Mouse (Mus musculus) c-Kit-negative CD71-positive TER-119-positive erythroid progenitor cells, embryonic 14.5 days (primary cell): ENCODE measurements at regions not wholly inside any gene's neighbourhood (a gene's known extent, or its start where the extent isn't known, plus 50 kb on each side); places are given as distances from the start of the nearest gene placed in this dataset.
"Not testable (repeated sequence)": the region's sequence is repeated elsewhere in the genome, so short reads cannot be mapped to it uniquely, and the experiment has no call there.

Experiments used
- DNase-seq: peaks from one replicate; pipeline ENCODE4 v3.0.0-alpha.2; 2013; ENCODE audit warnings: low read depth, low spot score

DNA sequence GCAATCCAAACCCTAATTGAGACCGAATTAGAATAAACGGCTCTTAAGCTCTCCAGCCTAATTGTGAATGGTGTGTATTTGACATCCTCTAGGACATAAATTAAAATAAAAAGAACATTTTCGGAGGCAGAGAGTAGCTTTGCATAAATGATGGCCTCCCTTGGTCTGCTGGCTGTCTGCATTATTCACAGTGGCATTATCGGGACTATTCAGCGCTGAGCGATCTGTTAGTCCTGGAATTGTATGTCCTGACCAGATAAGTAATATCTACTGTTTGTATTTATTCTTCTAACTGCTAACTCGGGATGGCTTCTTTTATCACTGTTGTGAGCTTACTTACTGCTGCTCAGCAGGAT lies 299.6 kb downstream of the Chl1 start:
- DNase-seq = no peak

DNA sequence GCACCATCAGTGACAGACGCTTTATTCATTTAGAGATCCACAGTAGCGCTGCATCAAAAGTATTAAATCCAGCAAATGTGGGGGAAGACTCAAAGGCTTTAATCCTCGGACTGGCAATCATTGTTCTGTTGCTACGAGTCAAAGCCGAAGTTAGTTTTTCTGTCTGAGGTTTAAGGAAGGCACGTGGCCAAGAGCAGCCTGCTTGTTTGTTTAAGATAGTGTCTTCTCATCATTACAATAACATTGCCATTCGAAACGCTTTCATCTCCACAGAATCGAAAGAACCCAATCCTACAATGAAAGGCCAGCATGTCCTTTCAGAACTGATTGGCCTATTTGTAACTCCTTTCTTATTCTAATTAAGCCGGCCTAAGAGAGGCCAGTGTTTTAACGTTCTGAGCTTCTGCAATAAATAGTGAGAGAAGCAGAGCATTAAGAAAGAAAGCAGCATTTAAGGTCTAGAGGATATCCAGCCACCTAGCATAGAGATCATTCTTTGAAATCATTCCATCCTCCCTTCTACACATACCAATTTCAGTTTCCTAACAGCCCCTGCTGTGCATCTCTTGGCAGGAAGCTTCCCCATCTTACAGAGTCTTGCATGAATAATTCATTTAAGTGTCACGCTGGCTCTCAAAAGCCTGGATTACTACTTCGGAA lies 300.1 kb downstream of the Chl1 start:
- DNase-seq = no peak

DNA sequence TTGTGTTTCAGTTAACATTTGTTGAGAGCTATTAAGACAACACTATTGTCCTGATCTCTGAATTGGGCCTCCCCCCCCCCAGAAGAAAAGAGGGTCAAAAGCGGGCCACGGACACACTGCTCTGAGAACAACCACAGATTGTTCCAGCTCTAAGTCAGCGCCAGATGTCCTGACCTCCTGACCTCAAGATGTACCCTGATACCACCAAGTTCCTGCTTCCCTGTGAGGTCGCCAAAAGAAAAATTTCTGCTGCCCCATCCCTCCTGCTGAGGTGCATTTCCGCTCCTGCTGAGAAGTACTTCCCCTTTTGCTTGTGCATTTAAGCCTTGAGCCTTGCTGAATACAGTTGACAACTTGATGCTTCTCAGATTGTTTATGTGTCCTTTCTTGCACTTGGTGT lies 306.0 kb downstream of the Chl1 start:
- DNase-seq = not testable (repeated sequence)

DNA sequence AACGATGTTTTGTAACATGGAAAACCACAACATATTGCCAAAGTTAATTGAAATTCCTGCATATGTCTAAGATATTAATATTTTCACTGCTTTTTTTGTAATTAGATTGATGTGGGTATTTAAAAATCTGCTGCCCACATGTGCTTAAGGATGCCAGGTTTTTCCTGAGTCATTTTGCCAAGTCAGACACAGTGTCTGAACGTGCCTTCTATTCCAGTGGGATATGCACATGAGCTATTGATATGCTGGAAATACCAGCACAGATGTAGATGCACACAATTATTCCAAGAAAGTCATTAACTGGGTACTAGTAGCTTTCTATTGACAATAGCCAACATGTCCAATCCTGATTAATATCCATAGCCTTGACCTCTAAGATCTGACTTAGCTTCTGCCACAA lies 315.7 kb downstream of the Chl1 start:
- DNase-seq = no peak

DNA sequence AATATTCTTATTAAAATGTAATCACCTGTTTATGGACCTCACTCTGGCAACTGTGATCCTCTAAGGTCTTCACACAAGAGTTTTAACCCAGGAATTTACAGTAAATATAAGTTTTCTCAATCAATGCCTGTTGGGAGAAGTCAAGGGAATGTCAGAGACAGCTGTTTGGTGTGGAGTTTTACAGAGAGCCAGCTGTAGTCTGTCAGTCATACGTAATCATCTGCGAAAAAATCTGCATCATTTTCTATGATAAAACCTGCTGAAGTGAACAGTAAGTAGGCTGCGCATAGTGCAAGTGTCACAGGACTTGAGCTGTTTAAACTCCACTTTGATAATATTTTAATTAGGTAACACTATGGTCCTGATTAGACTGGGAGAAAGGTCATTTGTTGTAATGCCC lies 317.2 kb downstream of the Chl1 start:
- no peak for DNase-seq

DNA sequence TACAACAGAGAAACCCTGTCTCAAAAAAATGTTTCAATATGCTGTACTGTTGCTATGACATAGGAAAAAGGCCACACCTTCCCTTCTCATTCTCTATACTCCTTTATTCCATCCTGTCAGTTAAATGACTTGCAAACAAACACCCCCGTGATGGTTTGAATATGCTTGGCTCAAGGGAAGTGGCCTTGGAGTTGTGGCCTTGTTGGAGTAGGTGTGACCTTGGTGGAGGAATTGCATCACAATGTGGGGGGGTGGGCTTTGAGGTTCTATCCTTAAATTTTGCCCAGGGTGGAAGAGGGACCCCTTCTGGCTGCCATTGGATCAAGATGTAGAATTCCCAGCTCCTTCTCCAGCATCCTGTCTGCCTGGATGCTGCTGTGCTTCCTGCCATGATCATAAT lies 318.5 kb downstream of the Chl1 start:
- DNase-seq = no peak

DNA sequence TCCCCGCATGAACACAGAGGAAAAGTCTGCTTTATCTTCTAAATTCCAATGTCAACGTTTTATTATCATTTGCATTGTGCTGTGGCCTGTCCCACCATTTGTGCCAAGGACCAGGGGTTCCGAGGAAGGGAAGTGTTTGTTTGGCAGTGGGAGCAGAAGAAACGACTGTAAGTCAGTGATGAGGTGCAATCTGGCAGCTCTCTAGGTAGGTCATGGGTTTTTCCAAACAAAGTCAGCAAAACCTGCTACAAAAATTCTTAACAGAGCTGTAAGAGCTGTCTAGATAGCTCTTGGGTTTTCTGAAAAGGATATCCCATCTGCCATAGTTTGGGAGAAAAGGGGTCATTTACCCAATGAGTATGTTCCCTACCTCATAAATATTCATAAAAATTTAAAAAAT lies 321.9 kb downstream of the Chl1 start:
- DNase-seq = no peak

DNA sequence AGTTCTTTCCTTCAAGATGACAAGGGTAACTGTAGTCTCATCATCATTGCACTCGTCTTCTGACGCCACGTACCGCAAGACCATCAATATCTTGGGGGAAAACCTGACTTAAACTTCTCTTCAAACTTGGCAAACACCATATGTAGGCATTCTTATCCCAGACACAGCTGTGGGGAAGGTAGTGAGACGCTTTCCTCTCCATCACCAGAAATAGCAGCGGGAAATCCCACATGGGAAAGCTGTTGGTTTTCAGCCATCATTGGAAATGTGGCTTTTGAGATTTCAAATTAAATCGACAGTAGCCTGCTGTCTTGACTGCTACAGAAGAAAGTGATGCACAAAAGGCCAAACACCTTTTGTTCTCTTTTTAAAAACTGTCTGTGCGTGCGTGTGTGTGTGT lies 322.4 kb downstream of the Chl1 start:
- no peak for DNase-seq

DNA sequence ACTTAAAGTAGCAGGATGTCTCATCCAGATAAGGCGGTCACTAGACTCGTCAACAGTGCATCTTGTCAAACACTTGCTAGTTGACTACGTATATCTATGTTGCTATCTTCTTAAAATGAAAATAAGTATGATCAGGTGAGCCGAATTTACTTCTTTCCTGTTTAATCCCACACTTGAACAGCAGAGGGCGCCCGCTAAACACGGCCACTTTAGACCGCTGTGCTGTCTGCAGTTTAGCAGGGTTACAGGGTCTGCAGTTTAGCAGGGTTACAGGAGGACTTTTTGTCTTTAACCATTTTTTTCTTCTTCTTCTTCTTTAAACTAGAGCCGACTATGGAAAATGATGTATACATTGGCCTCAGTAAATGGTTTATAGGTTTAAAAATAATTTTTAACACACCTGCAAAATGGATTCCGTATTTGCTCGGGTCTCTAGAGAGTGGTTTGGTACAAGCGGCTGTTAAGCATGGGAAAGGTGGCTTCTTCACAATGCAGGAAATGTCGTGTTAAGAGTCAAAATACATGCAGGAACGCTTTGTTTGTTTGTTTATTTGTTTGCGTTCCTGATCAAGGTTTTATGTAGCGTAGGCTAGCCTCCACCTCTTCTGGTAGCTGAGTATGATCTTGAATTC lies 323.2 kb downstream of the Chl1 start:
- no peak for DNase-seq

DNA sequence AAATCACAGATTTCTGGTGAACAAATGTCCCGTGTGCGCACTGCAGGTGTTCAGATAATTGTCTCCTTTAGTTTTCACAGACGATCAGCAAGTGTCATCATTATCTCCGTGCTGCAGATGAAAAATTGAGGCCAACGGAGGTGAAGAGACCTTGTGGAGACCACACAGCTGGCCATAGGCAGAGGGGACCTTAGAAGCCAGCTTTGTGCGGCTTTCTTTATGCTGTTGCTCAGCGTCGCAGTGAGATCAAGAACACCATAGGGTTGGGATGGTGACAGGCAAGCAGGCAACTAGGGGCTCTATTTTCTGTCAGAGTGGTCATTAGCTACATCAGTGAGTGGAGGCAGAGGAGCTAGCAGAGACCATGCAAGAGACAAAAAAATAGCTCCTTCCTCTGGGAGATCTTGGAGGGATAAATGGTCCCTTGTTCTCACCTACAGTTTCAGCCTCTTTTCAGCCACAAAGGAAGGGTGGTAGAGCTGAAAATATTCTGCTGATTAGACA lies 324.4 kb downstream of the Chl1 start:
- DNase-seq = no peak

DNA sequence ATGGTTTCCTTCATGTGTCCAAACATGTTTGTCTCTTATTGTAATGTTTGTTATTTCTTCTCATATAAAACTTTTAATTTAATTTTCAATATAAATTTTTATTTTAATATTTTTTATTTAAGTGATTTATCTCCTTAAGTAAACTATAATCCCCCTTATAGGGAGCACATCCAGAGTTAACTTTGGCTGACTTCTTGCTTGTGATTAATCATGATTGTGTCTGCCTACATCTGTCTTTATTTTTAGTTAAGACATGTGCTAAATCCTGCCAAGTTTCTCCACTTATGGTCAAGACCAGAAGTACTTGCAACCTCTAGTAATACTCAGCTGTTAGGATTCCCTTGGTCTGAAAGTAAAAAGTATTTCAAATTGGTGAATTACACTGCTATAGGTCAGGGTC lies 349.4 kb downstream of the Chl1 start:
- no peak for DNase-seq

DNA sequence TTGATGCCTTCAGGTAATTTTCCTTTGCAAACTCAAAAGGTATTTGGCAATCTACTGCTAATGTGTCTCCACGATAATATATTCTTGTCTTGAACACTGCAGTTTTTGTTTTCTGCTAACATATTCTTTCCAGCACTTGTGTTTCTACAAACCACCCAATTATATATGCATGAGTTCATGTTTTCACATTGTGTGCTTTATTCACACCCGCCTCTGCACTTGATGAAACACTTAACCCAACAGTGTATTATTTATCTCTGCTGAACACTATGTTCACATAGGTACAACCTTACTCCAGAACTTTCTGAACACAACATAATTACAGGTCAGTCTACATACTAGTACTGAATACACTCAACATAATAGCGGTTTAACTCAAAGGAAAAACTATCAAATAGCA lies 383.1 kb downstream of the Chl1 start:
- DNase-seq = no peak

DNA sequence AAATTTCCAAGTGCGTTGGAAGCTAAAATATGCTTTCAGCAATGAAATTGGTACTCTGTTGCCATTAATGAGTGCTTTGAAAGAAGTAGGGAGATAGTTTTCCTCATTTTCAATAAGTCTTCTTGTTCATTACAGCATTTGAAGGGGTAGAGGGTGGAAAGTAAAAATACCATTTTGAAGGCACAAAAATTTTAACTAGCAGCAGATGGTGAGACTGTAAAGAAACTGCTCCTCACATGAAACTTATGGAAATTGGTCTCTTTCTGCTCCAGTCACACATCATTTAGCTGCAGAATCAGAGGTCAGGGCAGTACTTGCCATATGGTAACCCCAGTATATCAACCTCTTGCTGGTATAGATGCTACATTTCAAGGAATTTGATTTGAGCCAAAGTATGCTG lies 414.1 kb downstream of the Chl1 start:
- DNase-seq = no peak

DNA sequence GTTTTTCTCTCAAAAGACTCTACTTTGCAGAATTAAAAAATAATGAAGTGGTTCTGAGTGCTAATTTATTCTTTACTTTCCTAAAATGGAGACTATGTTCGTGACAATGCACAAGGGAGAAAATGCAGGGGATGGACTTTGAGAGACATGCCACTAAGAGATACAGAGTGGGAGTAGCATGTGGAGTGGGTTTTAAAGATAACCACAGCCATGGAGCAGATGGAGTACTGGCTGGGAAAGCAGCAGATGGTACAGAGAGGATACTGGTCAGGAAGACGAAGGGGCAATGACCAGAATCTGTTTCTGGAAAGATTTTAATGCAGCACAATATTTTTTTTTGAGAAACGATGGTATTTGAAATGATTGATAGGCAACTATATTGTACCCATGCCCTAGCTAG lies 416.7 kb downstream of the Chl1 start:
- DNase-seq = no peak

DNA sequence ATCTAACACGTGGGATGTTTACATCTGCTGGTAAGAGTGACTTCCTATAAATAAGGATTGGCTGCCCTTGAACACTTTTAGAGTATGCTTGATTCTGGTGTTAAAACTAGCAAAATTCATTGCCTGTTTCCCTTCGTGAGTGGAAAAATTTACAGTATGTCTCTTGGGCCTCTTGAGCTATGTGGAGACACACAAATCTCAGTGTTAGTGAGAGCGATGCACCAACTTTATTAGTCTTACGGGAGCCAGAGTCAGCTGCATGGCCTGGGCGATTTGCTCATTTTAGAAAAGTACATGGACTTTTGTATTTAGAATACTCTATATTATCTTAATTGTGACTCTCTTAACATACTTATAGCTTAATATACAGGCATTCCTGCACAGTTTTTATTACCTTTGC lies 430.0 kb downstream of the Chl1 start:
- DNase-seq = no peak

DNA sequence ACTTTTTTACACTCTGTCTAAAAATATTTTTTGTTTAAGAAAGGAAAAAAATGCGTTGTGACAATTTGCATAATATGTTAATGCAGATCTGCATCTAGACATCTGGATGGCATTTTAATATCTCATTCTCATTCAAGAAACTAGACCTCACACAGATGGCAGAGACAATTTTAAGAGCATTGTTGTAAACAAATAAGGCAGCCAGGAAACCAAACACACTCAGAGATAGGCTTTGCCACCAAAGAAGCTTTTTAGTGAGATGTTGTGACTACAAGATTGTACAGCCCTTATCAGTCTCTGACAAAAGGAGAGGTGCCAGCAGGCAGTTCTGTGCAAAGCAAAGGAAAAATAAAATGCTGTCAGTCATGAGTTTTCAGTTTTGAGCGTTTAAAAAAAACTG lies 434.0 kb downstream of the Chl1 start:
- DNase-seq = no peak

DNA sequence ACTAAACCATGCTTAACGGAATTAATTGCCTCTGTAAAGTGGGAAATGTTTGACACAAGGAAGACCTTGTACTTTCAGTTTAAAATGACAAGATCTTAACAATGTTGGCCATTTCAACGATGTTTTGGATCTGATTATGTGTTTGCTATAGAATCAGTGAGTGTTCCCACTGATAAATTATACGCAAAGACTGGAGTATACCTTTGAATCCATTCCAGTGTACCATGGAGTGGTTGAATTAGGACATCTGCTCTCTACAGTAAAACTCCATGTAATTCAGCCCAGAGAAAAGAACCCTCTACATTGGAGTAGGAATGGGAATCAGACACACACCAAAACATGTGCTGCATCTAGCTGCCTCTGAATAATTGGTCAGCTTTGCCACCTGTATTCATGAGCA lies 437.1 kb downstream of the Chl1 start:
- no peak for DNase-seq

DNA sequence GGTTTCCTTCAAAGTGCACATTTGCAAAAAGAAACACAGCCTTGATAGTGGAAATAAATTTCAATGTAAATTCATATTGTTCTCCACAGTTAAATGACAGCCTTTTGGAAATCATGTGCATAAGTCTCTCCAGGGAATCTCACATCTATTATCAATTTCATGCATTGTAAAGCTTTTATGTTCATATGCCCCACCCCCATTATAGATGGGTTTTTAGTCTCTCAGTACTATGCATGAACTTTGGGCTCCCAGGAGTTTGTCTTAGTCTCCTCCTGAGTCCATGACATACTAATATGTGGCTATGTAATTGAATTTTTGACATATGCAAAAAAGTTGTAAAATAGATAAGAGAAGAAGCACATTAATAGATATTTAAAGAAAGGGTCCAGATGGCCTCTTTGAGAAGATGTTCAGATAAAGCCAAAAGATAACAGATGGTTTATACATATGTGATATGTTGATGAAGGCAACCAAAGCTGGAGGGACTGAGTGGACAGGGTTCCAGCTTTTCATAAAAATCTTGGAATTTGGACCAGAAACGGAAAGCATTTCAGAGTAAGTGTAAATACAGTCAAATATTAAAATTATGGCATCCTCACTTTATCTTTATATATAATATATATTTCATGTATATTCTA lies 442.9 kb downstream of the Chl1 start:
- DNase-seq = no peak

DNA sequence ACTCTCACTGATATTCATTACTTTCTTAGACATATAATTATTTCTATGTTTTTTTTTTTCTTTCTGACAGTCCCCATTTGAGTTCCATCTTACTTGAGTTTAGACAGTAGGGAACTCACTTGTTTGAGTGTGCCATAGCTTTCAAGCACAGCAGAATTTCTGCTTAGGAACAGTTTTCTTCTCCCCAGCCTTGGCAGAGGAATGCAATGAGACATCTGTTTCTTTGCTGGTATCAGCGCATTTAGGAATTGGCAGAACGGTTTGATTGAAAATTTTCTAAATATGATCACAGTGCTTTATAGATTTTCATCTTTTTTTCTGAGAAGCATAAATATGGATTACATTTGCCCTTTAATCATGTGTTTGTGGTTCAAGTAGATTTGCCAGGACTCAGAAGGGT lies 448.6 kb downstream of the Chl1 start:
- no peak for DNase-seq

DNA sequence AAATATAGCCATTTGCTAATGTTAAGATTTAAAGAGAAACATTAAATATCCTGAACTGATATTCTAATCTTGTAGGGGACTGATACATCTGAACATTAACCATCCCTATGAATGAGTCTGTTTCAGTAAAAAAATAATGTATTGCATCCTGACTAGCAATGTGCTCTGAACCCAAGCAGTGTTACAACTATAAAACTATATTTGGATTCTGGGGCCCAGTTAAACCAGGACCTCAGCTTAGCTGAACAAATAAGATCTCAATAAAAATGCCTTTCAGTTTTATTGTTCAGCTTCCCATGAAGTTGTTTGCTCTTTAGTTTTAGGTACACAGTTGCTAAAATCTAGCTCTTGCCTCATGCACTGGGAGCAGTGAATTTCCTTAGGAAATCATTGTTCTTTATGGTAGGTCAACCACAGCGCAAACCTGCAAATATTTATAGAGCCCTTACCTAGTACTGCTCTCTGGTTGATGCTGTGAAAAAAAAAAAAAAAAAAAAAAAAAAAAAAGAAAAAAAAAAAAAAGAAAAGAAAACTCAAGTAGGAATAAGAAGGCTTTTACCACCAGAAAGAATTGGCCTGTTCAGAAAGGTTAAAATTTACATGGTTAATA lies 457.5 kb downstream of the Chl1 start:
- DNase-seq = no peak

DNA sequence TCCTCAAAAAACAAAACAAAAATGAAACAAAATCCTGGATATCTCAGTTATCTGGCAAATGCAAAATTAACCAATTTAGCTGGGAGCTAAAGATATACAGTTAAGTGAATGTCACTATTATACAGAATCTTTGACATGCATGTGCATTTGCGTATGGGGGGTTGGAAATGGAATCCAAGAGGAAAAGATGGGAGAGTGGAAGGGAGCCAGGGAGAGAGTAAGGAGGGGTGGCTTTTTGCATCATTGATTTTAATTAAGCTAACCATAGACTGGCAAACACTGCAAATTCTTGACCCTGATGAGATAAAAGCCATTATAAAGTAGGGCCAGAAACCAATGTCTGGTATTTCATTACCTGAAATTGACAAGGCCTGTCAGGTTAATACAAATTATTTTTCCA lies 488.8 kb downstream of the Chl1 start:
- no peak for DNase-seq

DNA sequence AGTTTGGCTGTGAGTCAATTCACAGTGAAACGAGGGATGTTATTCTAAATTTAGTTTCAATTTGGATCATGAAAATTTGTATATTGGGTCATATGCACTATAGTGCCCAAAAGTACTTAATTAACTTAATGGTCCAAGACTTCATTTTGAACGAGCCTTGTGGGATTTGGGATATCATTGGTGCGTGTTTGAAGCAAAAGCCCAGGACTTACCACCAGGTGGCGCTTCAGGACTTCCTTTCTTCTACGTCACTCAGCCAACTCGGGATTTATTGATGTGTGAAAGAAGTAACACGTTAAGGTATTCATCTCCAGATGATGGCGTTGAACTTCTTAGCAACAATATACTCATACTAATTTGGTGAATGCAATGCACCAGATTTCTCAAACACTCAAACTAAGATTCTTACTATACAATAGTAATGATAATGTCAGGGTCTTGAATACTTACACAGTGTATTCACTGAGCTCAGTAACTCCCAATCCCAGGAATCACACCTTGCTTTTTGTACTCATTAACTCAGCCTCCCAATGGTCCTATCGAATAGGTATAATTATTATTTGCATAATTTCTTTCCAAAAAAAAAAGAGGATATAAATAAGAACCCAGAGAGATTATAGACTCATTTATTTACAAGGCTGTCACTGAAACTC lies 464.0 kb upstream of the Cntn6 start:
- DNase-seq = peak; percentile 13
